Mouse (Mus musculus) kidney, adult 2 months (tissue): ENCODE data around the gene Cd164l2. TPM values are rescaled to one million over a fixed set of nuclear protein-coding genes. Genes with fewer than 3 reads are reported as not detected.
A peak's percentile ranks its signal among the peaks of the same experiment; 100 is the strongest.

Experiments
- DNase-seq: peaks from one replicate; pipeline ENCODE4 v3.0.0; 2021
- H3K27ac ChIP-seq: fragments of 200-500 bp; 2 replicates; pipeline ENCODE4 v1.5.1; 2012; ENCODE audit warnings: low read depth, low read length, control low read depth, inconsistent platforms; ENCODE audit not compliant: insufficient read depth
- H3K27me3 ChIP-seq: fragments of 200-500 bp; replicated peaks from 2 replicates; pipeline ENCODE4 v1.6.1; 2012; ENCODE audit warnings: mild to moderate bottlenecking, moderate library complexity, low read length, inconsistent platforms; ENCODE audit not compliant: control insufficient read depth, insufficient read depth
- H3K36me3 ChIP-seq: fragments of 200-500 bp; 2 replicates; pipeline ENCODE4 v1.6.1; 2012; ENCODE audit warnings: mild to moderate bottlenecking, moderate library complexity, low read length, inconsistent platforms; ENCODE audit not compliant: control insufficient read depth, insufficient read depth
- H3K4me1 ChIP-seq: fragments of 200-500 bp; 2 replicates; pipeline ENCODE4 v1.6.1; 2011; ENCODE audit warnings: low read length; ENCODE audit not compliant: control insufficient read depth, insufficient read depth
- H3K4me3 ChIP-seq: fragments of 200-500 bp; 2 replicates; pipeline ENCODE4 v1.5.1; 2011; ENCODE audit warnings: mild to moderate bottlenecking, low read depth, low read length, control low read depth; ENCODE audit not compliant: insufficient read depth
- CTCF ChIP-seq: fragments of 200-500 bp; conservative IDR thresholded peaks from 2 replicates; pipeline ENCODE4 v1.5.1; 2011; ENCODE audit warnings: low read depth, mild to moderate bottlenecking, control low read depth, low read length, moderate library complexity, mixed read lengths; ENCODE audit not compliant: insufficient read depth, insufficient read length
- POLR2A ChIP-seq: fragments of 200-500 bp; IDR thresholded peaks from one replicate; pipeline ENCODE4 v1.6.1; 2011; ENCODE audit warnings: low read depth, low read length, control low read depth
- WGBS: fragments of 180-500 bp; shearing (Covaris S2); methylation state at CpG from one replicate; pipeline ENCODE4 v1.1.7; 2018; 5-methylcytosine and 5-hydroxymethylcytosine counted together
- polyA plus RNA-seq: library from polyadenylated mRNA; depleted of rRNA; stranded (reverse); fragments of >200 nt; gene quantifications from 2 replicates; pipeline ENCODE4 v1.2.3, GENCODE M21; 2012

The Cd164l2 gene
- polyA plus RNA-seq, 1 experiment, result 15.3 TPM

DNA sequence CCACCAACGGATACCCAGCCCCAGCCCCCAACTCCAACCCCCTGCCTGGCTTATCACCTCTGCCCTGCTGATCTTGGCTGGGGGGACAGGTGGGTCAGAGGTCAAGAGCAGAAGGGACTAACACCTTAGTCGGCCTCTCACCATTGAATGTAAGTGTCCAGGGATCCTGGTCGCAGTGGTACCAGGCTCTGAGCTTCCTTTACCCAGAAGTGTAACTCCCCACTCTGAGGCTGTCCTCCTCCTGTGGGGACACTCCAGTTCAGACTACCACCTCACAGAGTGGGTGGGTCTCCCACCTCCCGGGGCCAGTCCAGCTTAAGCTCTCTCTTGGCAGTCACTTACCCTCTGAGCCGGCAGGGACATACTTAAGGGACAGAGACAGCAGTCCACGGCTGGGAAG lies 43.5 kb downstream of the Cd164l2 start:
- WGBS, result 84% methylated on average over 6 of the region's 6 CpGs
- Histone ChIP-seq H3K4me3 (no peak overlapping the region), H3K27ac (no peak overlapping the region), H3K4me1 (peaks cover 5% of the 10 kb centered on the region; the same call in 1 of the 2 replicates), H3K36me3 (no peaks in the 10 kb centered on the region), H3K27me3 (no peaks in the 10 kb centered on the region)
- no peak for DNase-seq
- TF ChIP-seq POLR2A (no peak), CTCF (no peak)

- no peak for TF ChIP-seq POLR2A
- peaks cover 5% of the 10 kb centered on the region; the same call in 1 of the 2 replicates for H3K4me1 ChIP-seq
- DNase-seq, result no peak
- H3K4me3 ChIP-seq, result 0 out of 2 replicates have a peak overlapping the region, but pooled peaks have one; percentile 7
- H3K36me3 ChIP-seq, result no peaks in the 10 kb centered on the region
- H3K27me3 ChIP-seq, result no peaks in the 10 kb centered on the region
- H3K27ac ChIP-seq, result no peak overlapping the region
- WGBS, result 28% methylated on average over 24 of the region's 24 CpGs
These were observed 44.9 kb downstream of the Cd164l2 start for GRCm38 (mm10) chr4:133256820-133257219.

- no peak overlapping the region for H3K27ac ChIP-seq
- TF ChIP-seq POLR2A (no peak), CTCF (no peak)
- H3K36me3 ChIP-seq, result no peaks in the 10 kb centered on the region
- no peaks in the 10 kb centered on the region for H3K27me3 ChIP-seq
- WGBS, result 41% methylated on average over 12 of the region's 12 CpGs
- H3K4me3 ChIP-seq, result no peak overlapping the region
- DNase-seq, result peak; percentile 66
- peaks cover 5% of the 10 kb centered on the region; the same call in 1 of the 2 replicates for H3K4me1 ChIP-seq
These were observed 45.3 kb downstream of the Cd164l2 start for GRCm38 (mm10) chr4:133257230-133257629.

DNA sequence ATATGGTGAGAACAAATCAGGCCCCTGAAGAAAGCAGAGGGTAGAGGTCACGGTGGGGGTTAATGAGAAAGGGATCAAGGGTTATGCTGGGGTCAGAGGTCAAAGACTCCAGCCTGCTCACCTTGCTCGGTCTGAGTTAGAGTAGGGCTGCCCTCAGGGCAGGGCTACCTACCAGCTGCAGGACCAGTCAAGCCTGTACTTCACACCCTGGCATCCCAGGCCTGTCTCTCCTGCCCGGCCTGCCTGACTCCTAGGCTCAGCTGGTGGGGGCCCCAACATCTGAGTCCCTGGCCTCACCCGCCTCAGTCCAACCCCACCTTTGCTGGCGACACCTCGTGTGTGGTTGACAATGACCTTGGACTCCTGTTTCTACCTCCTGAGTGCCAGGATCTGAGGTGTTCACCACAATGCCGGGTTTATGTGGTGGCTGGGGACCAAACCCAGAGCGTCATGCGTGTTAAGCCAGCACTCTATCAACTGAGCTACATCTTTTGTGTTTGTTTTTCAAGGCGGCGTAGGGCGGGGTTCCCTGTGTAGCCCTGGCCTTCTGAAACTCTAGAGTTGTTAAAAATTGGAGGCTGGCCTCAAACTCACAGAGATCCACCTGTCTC lies 46.0 kb downstream of the Cd164l2 start:
- Histone ChIP-seq H3K27ac (no peak overlapping the region), H3K4me1 (peaks cover 5% of the 10 kb centered on the region; the same call in 1 of the 2 replicates), H3K4me3 (no peak overlapping the region), H3K27me3 (no peaks in the 10 kb centered on the region), H3K36me3 (no peaks in the 10 kb centered on the region)
- DNase-seq, result no peak
- no peak for TF ChIP-seq POLR2A
- TF ChIP-seq CTCF, result no peak
- 66% methylated on average over 12 of the region's 12 CpGs for WGBS

GRCm38 (mm10) chr4:133261641-133262374 lies 49.9 kb downstream of the Cd164l2 start:
- Histone ChIP-seq H3K27ac (no peak overlapping the region), H3K27me3 (no peaks in the 10 kb centered on the region), H3K4me3 (no peak overlapping the region), H3K36me3 (no peaks in the 10 kb centered on the region), H3K4me1 (peaks cover 5% of the 10 kb centered on the region; the same call in 1 of the 2 replicates)
- DNase-seq, result no peak
- 58% methylated on average over 10 of the region's 10 CpGs for WGBS
- no peak for TF ChIP-seq CTCF
- no peak for TF ChIP-seq POLR2A

GRCm38 (mm10) chr4:133262375-133262765 lies 50.4 kb downstream of the Cd164l2 start:
- H3K36me3 ChIP-seq, result no peaks in the 10 kb centered on the region
- peaks cover 4% of the 10 kb centered on the region; the same call in 1 of the 2 replicates for H3K4me1 ChIP-seq
- WGBS, result 68% methylated on average over 7 of the region's 7 CpGs
- H3K27me3 ChIP-seq, result no peaks in the 10 kb centered on the region
- no peak for TF ChIP-seq CTCF
- TF ChIP-seq POLR2A, result no peak
- no peak for DNase-seq
- no peak overlapping the region for H3K27ac ChIP-seq
- peak overlapping the region; percentile 36; the same call in 1 of the 2 replicates for H3K4me3 ChIP-seq

GRCm38 (mm10) chr4:133262882-133263281 lies 51.0 kb downstream of the Cd164l2 start, which contains the start of gene Sytl1:
Sytl1 (minus strand) TSS chr4:133263113.
- no peak for TF ChIP-seq POLR2A
- TF ChIP-seq CTCF, result 0 out of 2 replicates have a peak, but pooled peaks have one; percentile 24
- 32% methylated on average over 7 of the region's 7 CpGs for WGBS

More at GRCm38 (mm10) chr4:133262882-133263281, 51.0 kb downstream of the Cd164l2 start, which contains the start of gene Sytl1:
- Histone ChIP-seq H3K4me3 (peak within 1 kb of the TSS; percentile 36), H3K27ac (no peak within 1 kb of the TSS), H3K4me1 (no peaks in the 10 kb centered on the region), H3K27me3 (no peaks in the 10 kb centered on the region), H3K36me3 (no peaks in the 10 kb centered on the region)
- DNase-seq, result peak; percentile 36
